Mouse (Mus musculus): Measurements from ENCODE around the gene Etnk1.
"Not testable (repeated sequence)": the region's sequence is repeated elsewhere in the genome, so short reads cannot be mapped to it uniquely, and the experiment has no call there.

Gene Etnk1
- long read RNA-seq, experiment 1, full-length matches to known transcripts: 10 of 28 reads
- long read RNA-seq, experiment 1, partial matches to known transcripts: 1 of 28 reads
- long read RNA-seq, experiment 1, other reads (novel, unspliced or antisense): 17 of 28 reads
- long read RNA-seq, experiment 2, full-length matches to known transcripts: 8 of 27 reads
- long read RNA-seq, experiment 2, partial matches to known transcripts: 2 of 27 reads
- long read RNA-seq, experiment 2, other reads (novel, unspliced or antisense): 17 of 27 reads

GRCm38 (mm10) chr6:143166452-143167357, at the start of gene Etnk1:
TSS of gene Etnk1 (plus strand) at chr6:143167221.
- intact Hi-C loops (cut with DNase I): no loop called here

GRCm38 (mm10) chr6:143119325-143119724, 47.7 kb upstream of the Etnk1 start:
- intact Hi-C loops (cut with DNase I): no loop called here

GRCm38 (mm10) chr6:143125721-143126120, 41.3 kb upstream of the Etnk1 start:
- intact Hi-C loops (cut with DNase I): no loop called here

GRCm38 (mm10) chr6:143129466-143129865, 37.6 kb upstream of the Etnk1 start:
- intact Hi-C loops (cut with DNase I): no loop called here

GRCm38 (mm10) chr6:143129952-143130351, 37.1 kb upstream of the Etnk1 start:
- intact Hi-C loops (cut with DNase I): no loop called here

- intact Hi-C loops (cut with DNase I): no loop called here
Observed at GRCm38 (mm10) chr6:143130411-143130810, 36.6 kb upstream of the Etnk1 start.

- intact Hi-C loops (cut with DNase I): no loop called here
Observed at GRCm38 (mm10) chr6:143131895-143132652, 34.9 kb upstream of the Etnk1 start.

- intact Hi-C loops (cut with DNase I): no loop called here
Observed at GRCm38 (mm10) chr6:143133150-143133549, 33.9 kb upstream of the Etnk1 start.

- intact Hi-C loops (cut with DNase I): no loop called here
Observed at GRCm38 (mm10) chr6:143135097-143135496, 31.9 kb upstream of the Etnk1 start.

- intact Hi-C loops (cut with DNase I): no loop called here
Observed at GRCm38 (mm10) chr6:143136688-143137087, 30.3 kb upstream of the Etnk1 start.

- intact Hi-C loops (cut with DNase I): no loop called here
Observed at GRCm38 (mm10) chr6:143137341-143137740, 29.7 kb upstream of the Etnk1 start.

GRCm38 (mm10) chr6:143139417-143139816, 27.6 kb upstream of the Etnk1 start:
- intact Hi-C loops (cut with DNase I): no loop called here

GRCm38 (mm10) chr6:143140884-143141283, 26.1 kb upstream of the Etnk1 start:
- intact Hi-C loops (cut with DNase I): no loop called here

GRCm38 (mm10) chr6:143141624-143142592, 25.1 kb upstream of the Etnk1 start:
- intact Hi-C loops (cut with DNase I): not testable (repeated sequence)

- intact Hi-C loops (cut with DNase I): no loop called here
Observed at GRCm38 (mm10) chr6:143142861-143143260, 24.2 kb upstream of the Etnk1 start.

- intact Hi-C loops (cut with DNase I): no loop called here
Observed at GRCm38 (mm10) chr6:143143321-143143720, 23.7 kb upstream of the Etnk1 start.

- intact Hi-C loops (cut with DNase I): no loop called here
Observed at GRCm38 (mm10) chr6:143143775-143144273, 23.2 kb upstream of the Etnk1 start.

GRCm38 (mm10) chr6:143144556-143144955, 22.5 kb upstream of the Etnk1 start:
- intact Hi-C loops (cut with DNase I): no loop called here

- intact Hi-C loops (cut with DNase I): no loop called here
Observed at GRCm38 (mm10) chr6:143145051-143145450, 22.0 kb upstream of the Etnk1 start.

GRCm38 (mm10) chr6:143146756-143147155, 20.3 kb upstream of the Etnk1 start:
- intact Hi-C loops (cut with DNase I): no loop called here

All from adrenal gland (tissue).